In genomic region chr2:124690372-124690771, GRCm38 (mm10) we compare ENCODE assay signal across 30 mouse cellular contexts.
A peak's percentile ranks its signal among the peaks of the same experiment; 100 is the strongest.
DNase-seq lines count a peak whose midpoint lies in the region; ATAC-seq lines count a peak whose summit lies in the region.
"Had no signal": no experiment of that assay in that cellular context is flagged by ENCODE, and none has a peak within 500 bp of the region (broad histone marks: within the 10 kb centered on the region; RNA-seq: fewer than 3 reads in every experiment).

No protein-coding gene starts in this region.

- H3K27me3 ChIP-seq in heart, embryonic 11.5 days (ENCODE audit: control insufficient read depth, insufficient read depth, low read length), result no peaks in the 10 kb centered on the region
- H3K27me3 ChIP-seq in liver, embryonic 15.5 days, result no peaks in the 10 kb centered on the region
- H3K27me3 ChIP-seq: embryonic facial prominence, embryonic 12.5 days; hindbrain, embryonic 13.5 days; neural tube, embryonic 12.5 days; Patski had no signal

- H3K4me2 ChIP-seq in heart, embryonic 11.5 days, result no peak overlapping the region
- no peak overlapping the region for H3K4me2 ChIP-seq in liver, embryonic 15.5 days
- H3K4me2 ChIP-seq: embryonic facial prominence, embryonic 12.5 days; hindbrain, embryonic 13.5 days; midbrain, embryonic 11.5 days; neural tube, embryonic 12.5 days had no signal

- no peak overlapping the region for H3K9ac ChIP-seq in heart, embryonic 11.5 days (ENCODE audit: low read depth, low read length)
- H3K9ac ChIP-seq in liver, embryonic 15.5 days, result no peak overlapping the region
- H3K9ac ChIP-seq: embryonic facial prominence, embryonic 12.5 days; hindbrain, embryonic 13.5 days; neural tube, embryonic 12.5 days had no signal

- WGBS in heart, embryonic 11.5 days (ENCODE audit: insufficient replicate concordance), result 86% methylated on average over 1 of the region's 1 CpGs
- 68% methylated on average over 1 of the region's 1 CpGs for WGBS in liver, embryonic 15.5 days (ENCODE audit: insufficient replicate concordance)

- no peak overlapping the region for H3K4me3 ChIP-seq in heart, embryonic 11.5 days (ENCODE audit: low read depth, low read length)
- H3K4me3 ChIP-seq in liver, embryonic 15.5 days (replicated peaks), result no peak overlapping the region
- H3K4me3 ChIP-seq: embryonic facial prominence, embryonic 12.5 days; heart, adult 2 months; hindbrain, embryonic 13.5 days; layer of hippocampus, adult 2 months; myocyte; neural tube, embryonic 12.5 days had no signal

- no peak for ATAC-seq in heart, embryonic 11.5 days (replicated peaks; ENCODE audit: insufficient number of reproducible peaks, low FRiP score, low TSS enrichment)
- peak; percentile 49; the same call in 1 of the 2 replicates for ATAC-seq in liver, embryonic 15.5 days (ENCODE audit: insufficient read depth)
- ATAC-seq: forebrain, embryonic 14.5 days; intestine, embryonic 16.5 days; Patski had no signal

- no peak overlapping the region for H3K27ac ChIP-seq in heart, embryonic 11.5 days (ENCODE audit: low read depth, low read length)
- no peak overlapping the region for H3K27ac ChIP-seq in liver, embryonic 15.5 days (replicated peaks)
- H3K27ac ChIP-seq: embryonic facial prominence, embryonic 12.5 days; heart, adult 2 months; hindbrain, embryonic 13.5 days; layer of hippocampus, adult 2 months; neural tube, embryonic 12.5 days; stomach, postnatal 0 days had no signal

- no peaks in the 10 kb centered on the region for H3K9me3 ChIP-seq in heart, embryonic 11.5 days (replicated peaks; ENCODE audit: control insufficient read depth, low read length)
- no peaks in the 10 kb centered on the region for H3K9me3 ChIP-seq in liver, embryonic 15.5 days (replicated peaks)
- H3K9me3 ChIP-seq: embryonic facial prominence, embryonic 12.5 days; hindbrain, embryonic 13.5 days; neural tube, embryonic 12.5 days had no signal

- H3K36me3 ChIP-seq in heart, embryonic 11.5 days (ENCODE audit: control insufficient read depth, insufficient read depth, low read length), result no peaks in the 10 kb centered on the region
- no peaks in the 10 kb centered on the region for H3K36me3 ChIP-seq in liver, embryonic 15.5 days (replicated peaks)
- H3K36me3 ChIP-seq: embryonic facial prominence, embryonic 12.5 days; hindbrain, embryonic 13.5 days; neural tube, embryonic 12.5 days had no signal

- peak; percentile 26 for DNase-seq in heart, adult 8-10 months (ENCODE audit: low spot score)
- DNase-seq in kidney, postnatal 36 days, result peak; percentile 13 to 23
- no peak for DNase-seq in kidney, adult 18-20 months
- peak; percentile 26 for DNase-seq in yolk sac, embryonic 10.5 days (ENCODE audit: low spot score)
- no peak for DNase-seq in frontal cortex, postnatal 14 days (ENCODE audit: low spot score in 2 of 2)
- DNase-seq: adrenal gland, postnatal 14 days; cerebellum, adult 11-12 months; cerebellum, adult 9-11 months; embryo, embryonic 11 days; gastrocnemius, postnatal 25 days; heart, postnatal 4 days; kidney, postnatal 10 days; left cerebral cortex, postnatal 4 days; lung, adult 2 months; right cerebral cortex, adult 18-20 months; thymus, adult 18-20 months; thymus, postnatal 25 days had no signal

- H3K4me1 ChIP-seq in heart, embryonic 11.5 days (ENCODE audit: control insufficient read depth, insufficient read depth, low read length), result no peaks in the 10 kb centered on the region
- H3K4me1 ChIP-seq in liver, embryonic 15.5 days (replicated peaks), result no peaks in the 10 kb centered on the region
- H3K4me1 ChIP-seq: embryonic facial prominence, embryonic 12.5 days; hindbrain, embryonic 13.5 days; neural tube, embryonic 12.5 days had no signal

Comparison
In these comparisons a context has a peak if more than half of its experiments do, and no peak if none do; other contexts are left out.
1. DNase-seq: peak in heart, adult 8-10 months (single experiment), kidney, postnatal 36 days (2 of 2) and yolk sac, embryonic 10.5 days (single experiment); none in kidney, adult 18-20 months (single experiment) and frontal cortex, postnatal 14 days (0 of 2).